Mouse (Mus musculus): ENCODE measurements around the gene Nrap. TPM values are rescaled to one million over a fixed set of nuclear protein-coding genes. Genes with fewer than 3 reads are reported as not detected.
"Not testable (repeated sequence)": the region's sequence is repeated elsewhere in the genome, so short reads cannot be mapped to it uniquely, and the experiment has no call there.

The Nrap gene
- polyA plus RNA-seq, 1 experiment from 2014 or later = 0.86 TPM

- H3K9ac ChIP-seq, H3K27ac ChIP-seq: not testable (repeated sequence)
Observed at GRCm38 (mm10) chr19:56357374-56357708, 32.5 kb downstream of the Nrap start.

GRCm38 (mm10) chr19:56356480-56357373 lies 33.1 kb downstream of the Nrap start:
- H3K9me3 ChIP-seq = no peaks in the 10 kb centered on the region
- no peak overlapping the region for H3K27ac ChIP-seq
- peak overlapping the region; percentile 12; the same call in 1 of the 2 replicates for H3K4me3 ChIP-seq
- peaks cover 3% of the 10 kb centered on the region; the same call in 1 of the 2 replicates for H3K4me1 ChIP-seq
- ATAC-seq (ENCODE audit: borderline replicate concordance, extremely low read depth, low FRiP score, low TSS enrichment) = peak; percentile 50; the same call in 1 of the 2 replicates
- peak overlapping the region; percentile 43 for H3K4me2 ChIP-seq
- no peak overlapping the region for H3K9ac ChIP-seq
- WGBS = 27% methylated on average over 17 of the region's 17 CpGs
- no peaks in the 10 kb centered on the region for H3K27me3 ChIP-seq
- H3K36me3 ChIP-seq = no peaks in the 10 kb centered on the region

More at GRCm38 (mm10) chr19:56357374-56357708, 32.5 kb downstream of the Nrap start:
- 49% methylated on average over 2 of the region's 2 CpGs for WGBS
- not testable (repeated sequence) for H3K36me3 ChIP-seq; ATAC-seq (ENCODE audit: borderline replicate concordance, extremely low read depth, low FRiP score, low TSS enrichment); H3K4me1 ChIP-seq; H3K4me3 ChIP-seq; H3K27me3 ChIP-seq; H3K4me2 ChIP-seq; H3K9me3 ChIP-seq

- no peak overlapping the region for H3K9ac ChIP-seq
- no peak overlapping the region for H3K27ac ChIP-seq
- no peaks in the 10 kb centered on the region for H3K9me3 ChIP-seq
- no peak for ATAC-seq (ENCODE audit: borderline replicate concordance, extremely low read depth, low FRiP score, low TSS enrichment)
- no peaks in the 10 kb centered on the region for H3K27me3 ChIP-seq
- 83% methylated on average over 12 of the region's 12 CpGs for WGBS
- peaks cover 3% of the 10 kb centered on the region; the same call in 1 of the 2 replicates for H3K4me1 ChIP-seq
- no peaks in the 10 kb centered on the region for H3K36me3 ChIP-seq
- H3K4me3 ChIP-seq = no peak overlapping the region
- H3K4me2 ChIP-seq = no peak overlapping the region
Observed at GRCm38 (mm10) chr19:56355201-56355600, 34.6 kb downstream of the Nrap start.

- Histone ChIP-seq H3K27ac (no peak overlapping the region), H3K36me3 (no peaks in the 10 kb centered on the region), H3K4me3 (no peak overlapping the region), H3K9ac (no peak overlapping the region), H3K27me3 (no peaks in the 10 kb centered on the region), H3K4me1 (peaks cover 3% of the 10 kb centered on the region; the same call in 1 of the 2 replicates), H3K4me2 (no peak overlapping the region), H3K9me3 (no peaks in the 10 kb centered on the region)
- WGBS = 78% methylated on average over 10 of the region's 10 CpGs
- no peak for ATAC-seq (ENCODE audit: borderline replicate concordance, extremely low read depth, low FRiP score, low TSS enrichment)
Observed at GRCm38 (mm10) chr19:56353689-56354088, 36.1 kb downstream of the Nrap start.

GRCm38 (mm10) chr19:56349295-56349694 lies 40.5 kb downstream of the Nrap start:
- WGBS = 22% methylated on average over 6 of the region's 6 CpGs
- Histone ChIP-seq H3K4me1 (no peaks in the 10 kb centered on the region), H3K27ac (no peak overlapping the region), H3K36me3 (no peaks in the 10 kb centered on the region), H3K4me3 (no peak overlapping the region), H3K9ac (no peak overlapping the region), H3K9me3 (no peaks in the 10 kb centered on the region), H3K4me2 (no peak overlapping the region), H3K27me3 (no peaks in the 10 kb centered on the region)
- ATAC-seq (ENCODE audit: borderline replicate concordance, extremely low read depth, low FRiP score, low TSS enrichment) = no peak

DNA sequence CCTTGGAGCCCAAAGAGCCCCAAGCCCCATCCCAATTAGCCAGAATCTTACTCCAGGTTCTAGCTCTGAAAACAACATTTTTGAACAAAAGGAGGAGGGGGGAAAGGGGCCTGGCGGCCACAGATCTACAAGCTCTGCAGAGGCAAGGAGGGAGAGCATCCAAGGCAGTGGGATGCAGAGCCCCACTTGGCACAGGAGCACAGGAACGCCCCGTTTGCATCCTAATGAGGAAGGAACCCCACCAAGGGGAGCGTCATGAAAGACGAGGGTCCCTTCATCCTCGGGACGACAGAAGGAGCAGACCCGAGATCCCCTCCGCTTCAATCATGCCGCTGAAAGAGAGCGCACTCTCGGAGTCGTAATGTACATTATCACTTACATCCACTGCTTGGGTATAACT lies 43.1 kb downstream of the Nrap start:
- no peak for ATAC-seq (ENCODE audit: borderline replicate concordance, extremely low read depth, low FRiP score, low TSS enrichment)
- H3K4me1 ChIP-seq = peaks cover 4% of the 10 kb centered on the region; the same call in 1 of the 2 replicates
- no peak overlapping the region for H3K4me3 ChIP-seq
- no peaks in the 10 kb centered on the region for H3K36me3 ChIP-seq
- no peaks in the 10 kb centered on the region for H3K27me3 ChIP-seq
- no peak overlapping the region for H3K9ac ChIP-seq
- H3K4me2 ChIP-seq = no peak overlapping the region
- WGBS = 40% methylated on average over 13 of the region's 13 CpGs
- H3K9me3 ChIP-seq = no peaks in the 10 kb centered on the region
- no peak overlapping the region for H3K27ac ChIP-seq

DNA sequence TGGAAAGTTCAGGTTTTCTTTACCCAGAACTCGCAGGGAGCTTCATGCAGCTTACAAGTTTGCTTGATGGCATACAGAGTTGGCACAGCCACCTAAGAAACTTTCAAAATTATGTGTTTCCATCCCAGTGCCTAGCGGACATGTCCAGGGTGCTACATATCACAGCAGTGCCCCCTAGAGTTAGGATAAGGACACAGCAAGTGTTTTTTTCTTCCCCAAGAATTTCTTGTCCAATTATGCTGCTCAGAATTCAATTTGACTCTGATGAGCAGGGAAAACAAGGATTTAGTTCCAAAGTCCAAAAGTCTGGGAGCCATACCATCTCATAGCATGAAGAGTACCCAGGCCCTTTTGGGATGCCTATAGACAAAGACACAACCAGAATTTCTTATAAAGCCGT lies 43.8 kb downstream of the Nrap start:
- H3K36me3 ChIP-seq = no peaks in the 10 kb centered on the region
- WGBS = 72% methylated on average over 3 of the region's 3 CpGs
- ATAC-seq (ENCODE audit: borderline replicate concordance, extremely low read depth, low FRiP score, low TSS enrichment) = no peak
- no peak overlapping the region for H3K9ac ChIP-seq
- H3K4me2 ChIP-seq = no peak overlapping the region
- H3K27ac ChIP-seq = no peak overlapping the region
- H3K27me3 ChIP-seq = no peaks in the 10 kb centered on the region
- no peaks in the 10 kb centered on the region for H3K9me3 ChIP-seq
- no peak overlapping the region for H3K4me3 ChIP-seq
- peaks cover 4% of the 10 kb centered on the region; the same call in 1 of the 2 replicates for H3K4me1 ChIP-seq

GRCm38 (mm10) chr19:56343869-56344563 lies 45.8 kb downstream of the Nrap start:
- Histone ChIP-seq H3K4me2 (no peak overlapping the region), H3K4me1 (peaks cover 4% of the 10 kb centered on the region; the same call in 1 of the 2 replicates), H3K9me3 (no peaks in the 10 kb centered on the region), H3K9ac (no peak overlapping the region), H3K27ac (no peak overlapping the region), H3K36me3 (no peaks in the 10 kb centered on the region), H3K4me3 (no peak overlapping the region), H3K27me3 (no peaks in the 10 kb centered on the region)
- ATAC-seq (ENCODE audit: borderline replicate concordance, extremely low read depth, low FRiP score, low TSS enrichment) = no peak
- 58% methylated on average over 26 of the region's 26 CpGs for WGBS

- Histone ChIP-seq H3K27ac (no peak overlapping the region), H3K4me2 (no peak overlapping the region), H3K27me3 (no peaks in the 10 kb centered on the region), H3K4me3 (no peak overlapping the region), H3K36me3 (no peaks in the 10 kb centered on the region), H3K4me1 (peaks cover 4% of the 10 kb centered on the region; the same call in 1 of the 2 replicates), H3K9ac (no peak overlapping the region), H3K9me3 (no peaks in the 10 kb centered on the region)
- 56% methylated on average over 8 of the region's 8 CpGs for WGBS
- ATAC-seq (ENCODE audit: borderline replicate concordance, extremely low read depth, low FRiP score, low TSS enrichment) = no peak
Observed at GRCm38 (mm10) chr19:56342006-56342405, 47.8 kb downstream of the Nrap start.

- no peaks in the 10 kb centered on the region for H3K4me1 ChIP-seq
- ATAC-seq (ENCODE audit: borderline replicate concordance, extremely low read depth, low FRiP score, low TSS enrichment) = no peak
- H3K9ac ChIP-seq = no peak overlapping the region
- no peak overlapping the region for H3K4me3 ChIP-seq
- H3K27me3 ChIP-seq = no peaks in the 10 kb centered on the region
- H3K4me2 ChIP-seq = no peak overlapping the region
- H3K27ac ChIP-seq = no peak overlapping the region
- H3K9me3 ChIP-seq = no peaks in the 10 kb centered on the region
- no peaks in the 10 kb centered on the region for H3K36me3 ChIP-seq
- 68% methylated on average over 12 of the region's 12 CpGs for WGBS
Observed at GRCm38 (mm10) chr19:56336826-56337225, 53.0 kb downstream of the Nrap start.

DNA sequence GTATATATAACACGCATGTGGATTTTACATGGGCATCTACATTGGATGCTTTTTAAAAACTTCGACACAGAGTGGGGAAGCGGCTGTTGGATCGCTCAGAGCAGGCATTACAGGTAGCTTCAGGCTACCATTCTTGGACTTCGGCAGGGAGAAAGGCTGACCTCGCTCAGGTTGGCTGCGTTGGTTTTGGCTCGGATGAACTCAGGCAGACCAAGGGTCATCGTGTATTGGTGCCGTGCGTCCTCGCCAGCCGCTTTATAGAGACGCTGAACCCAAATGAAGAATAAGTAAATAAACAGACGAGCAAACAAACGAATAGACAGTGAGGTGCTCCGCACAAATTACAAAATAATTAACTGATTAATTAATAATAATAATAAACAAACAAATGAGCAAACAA lies 53.5 kb downstream of the Nrap start:
- Histone ChIP-seq H3K36me3 (no peaks in the 10 kb centered on the region), H3K4me3 (no peak overlapping the region), H3K9me3 (no peaks in the 10 kb centered on the region), H3K4me1 (no peaks in the 10 kb centered on the region), H3K27me3 (no peaks in the 10 kb centered on the region), H3K27ac (no peak overlapping the region), H3K4me2 (no peak overlapping the region), H3K9ac (no peak overlapping the region)
- ATAC-seq (ENCODE audit: borderline replicate concordance, extremely low read depth, low FRiP score, low TSS enrichment) = no peak
- WGBS = 78% methylated on average over 17 of the region's 17 CpGs

GRCm38 (mm10) chr19:56326243-56326855 lies 63.5 kb downstream of the Nrap start:
- no peak for ATAC-seq (ENCODE audit: borderline replicate concordance, extremely low read depth, low FRiP score, low TSS enrichment)
- Histone ChIP-seq H3K4me3 (no peak overlapping the region), H3K27me3 (no peaks in the 10 kb centered on the region), H3K9me3 (no peaks in the 10 kb centered on the region), H3K4me2 (no peak overlapping the region), H3K27ac (no peak overlapping the region), H3K36me3 (no peaks in the 10 kb centered on the region), H3K4me1 (peaks cover 10% of the 10 kb centered on the region), H3K9ac (no peak overlapping the region)
- 57% methylated on average over 21 of the region's 21 CpGs for WGBS

All from lung, embryonic 15.5 days (tissue).